ENCODE assay signal across 7 mouse cellular contexts in the genomic region with DNA sequence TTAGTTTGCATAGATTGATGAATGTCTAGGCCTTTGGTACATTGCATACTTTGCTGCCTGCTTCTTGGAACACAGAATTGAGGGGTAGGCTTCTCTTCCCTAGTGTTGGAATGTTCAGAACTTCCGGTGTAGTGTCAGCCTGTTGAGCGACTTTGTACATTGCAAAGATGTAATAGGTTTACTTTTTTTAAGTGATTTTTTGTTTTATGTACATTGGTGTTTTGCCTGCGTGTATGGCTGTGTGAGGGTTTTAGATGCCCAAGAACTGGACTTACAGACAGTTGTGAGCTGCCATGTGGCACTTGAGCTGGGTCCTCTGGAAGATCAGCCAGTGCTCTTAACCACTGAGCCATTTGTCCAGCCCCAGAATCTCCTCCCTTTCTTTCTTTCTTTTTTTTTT. TPM values are rescaled to one million over a fixed set of nuclear protein-coding genes. Genes with fewer than 3 reads are reported as not detected.
DNase-seq lines count a peak whose midpoint lies in the region; ATAC-seq and TF ChIP-seq lines count a peak whose summit lies in the region.

No protein-coding gene starts in this region.

- H3K36me3 ChIP-seq in C2C12 (ENCODE audit: control insufficient read depth, insufficient read depth) = peaks cover 25% of the 10 kb centered on the region
- peaks cover 6% of the 10 kb centered on the region for H3K36me3 ChIP-seq in forebrain, embryonic 15.5 days
- peaks cover 23% of the 10 kb centered on the region for H3K36me3 ChIP-seq in liver, embryonic 16.5 days (ENCODE audit: control insufficient read depth, insufficient read depth)

- no peaks in the 10 kb centered on the region for H3K27me3 ChIP-seq in C2C12 (ENCODE audit: control insufficient read depth, insufficient read depth, insufficient read length)
- H3K27me3 ChIP-seq in forebrain, embryonic 15.5 days = no peaks in the 10 kb centered on the region
- no peaks in the 10 kb centered on the region for H3K27me3 ChIP-seq in liver, embryonic 16.5 days (ENCODE audit: control insufficient read depth, insufficient read depth, low read depth, low read length)

- peak; percentile 40 for DNase-seq in 3T3-L1 (ENCODE audit: low read depth, low spot score)
- DNase-seq in ovary, postnatal 14 days (ENCODE audit: low spot score) = no peak
- no peak for DNase-seq in cerebellum, adult 9-11 months
- no peak for DNase-seq in spleen, postnatal 10 days (ENCODE audit: low spot score in 2 of 2)

- 65% methylated on average over 3 of the region's 3 CpGs for WGBS in forebrain, embryonic 15.5 days
- WGBS in liver, embryonic 16.5 days (ENCODE audit: insufficient replicate concordance) = 14% methylated on average over 3 of the region's 3 CpGs

- no peaks in the 10 kb centered on the region for H3K9me3 ChIP-seq in forebrain, embryonic 15.5 days
- no peaks in the 10 kb centered on the region for H3K9me3 ChIP-seq in liver, embryonic 16.5 days (replicated peaks; ENCODE audit: control insufficient read depth, low read length)

- H3K27ac ChIP-seq in forebrain, embryonic 15.5 days (replicated peaks) = peak overlapping the region; percentile 96; the same call in 1 of the 2 replicates
- peak overlapping the region; percentile 98 for H3K27ac ChIP-seq in liver, embryonic 16.5 days (ENCODE audit: low read length)

- H3K4me3 ChIP-seq in C2C12 (ENCODE audit: insufficient read depth, poor library complexity, severe bottlenecking) = peak overlapping the region; percentile 52
- peak overlapping the region; percentile 90 for H3K4me3 ChIP-seq in forebrain, embryonic 15.5 days
- H3K4me3 ChIP-seq in liver, embryonic 16.5 days (ENCODE audit: low read depth, low read length) = peak overlapping the region; percentile 90

- H3K4me2 ChIP-seq in forebrain, embryonic 15.5 days (replicated peaks) = peak overlapping the region; percentile 84
- H3K4me2 ChIP-seq in liver, embryonic 16.5 days (ENCODE audit: low read depth, low read length) = peak overlapping the region; percentile 81

- no peak for ATAC-seq in forebrain, embryonic 15.5 days (replicated peaks)
- ATAC-seq in liver, embryonic 16.5 days (ENCODE audit: low read depth) = no peak

- peaks cover 34% of the 10 kb centered on the region for H3K4me1 ChIP-seq in forebrain, embryonic 15.5 days
- H3K4me1 ChIP-seq in liver, embryonic 16.5 days (ENCODE audit: control insufficient read depth, low read depth, low read length) = peaks cover 19% of the 10 kb centered on the region

- peaks cover 82% of the 10 kb centered on the region for H3K79me2 ChIP-seq in C2C12 (ENCODE audit: control insufficient read depth, insufficient read depth)

- peaks cover 60% of the 10 kb centered on the region for H3K79me3 ChIP-seq in C2C12 (ENCODE audit: low read depth)

- H3K9ac ChIP-seq in forebrain, embryonic 15.5 days (replicated peaks) = no peak overlapping the region
- peak overlapping the region; percentile 99 for H3K9ac ChIP-seq in liver, embryonic 16.5 days (ENCODE audit: low read depth, low read length)

- no peak overlapping the region for H3ac ChIP-seq in C2C12 (ENCODE audit: control insufficient read depth, insufficient read length, low read depth)

- no peak for TF ChIP-seq CTCF in C2C12 (IDR thresholded peaks at IDR 0.05; ENCODE audit: control insufficient read depth, insufficient read depth, insufficient read length)

TF ChIP-seq in C2C12, 6 proteins besides CTCF, POLR2A, EP300 and RAD21:
- TF ChIP-seq MYOD1 (IDR thresholded peaks at IDR 0.05; ENCODE audit: control insufficient read depth, insufficient read length, low read depth) (no peak), FOSL1 (IDR thresholded peaks at IDR 0.05; ENCODE audit: insufficient read depth, low read length, poor library complexity, severe bottlenecking) (no peak), MAX (IDR thresholded peaks at IDR 0.05) (no peak), MYOG (IDR thresholded peaks at IDR 0.05; ENCODE audit: control insufficient read depth, extremely low read depth, insufficient read length) (no peak), USF1 (IDR thresholded peaks at IDR 0.05; ENCODE audit: low read depth) (no peak), CEBPB (IDR thresholded peaks at IDR 0.05; ENCODE audit: low read depth) (no peak)

RNA-seq across cellular contexts. Expression of gene Ino80d, which starts 1.1 kb away (rescaled TPM):
- 2.1 TPM for polyA plus RNA-seq in C2C12 (2012; fragmentation: generic; extraction: Trizol)
- 9.0 and 9.3 TPM in 2 replicates for polyA plus RNA-seq in forebrain, embryonic 15.5 days (2015; fragmentation: Nextera tagmentation; extraction: Ambion mirVana)
- 4.5 and 4.9 TPM in 2 replicates for polyA plus RNA-seq in liver, embryonic 16.5 days (2015; fragmentation: Nextera tagmentation; extraction: Ambion mirVana)
